Mouse (Mus musculus): Measurements from ENCODE around the gene F13a1.

F13a1 gene

GRCm38 (mm10) chr13:37050126-37050525 lies at the start of gene F13a1:
Gene F13a1, minus strand, starts transcription at chr13:37050244.
- no peak for DNase-seq

- DNase-seq, result no peak
Measured at GRCm38 (mm10) chr13:37091620-37092019, 41.6 kb upstream of the F13a1 start.

- DNase-seq, result no peak
Measured at GRCm38 (mm10) chr13:37089104-37089503, 39.1 kb upstream of the F13a1 start.

- no peak for DNase-seq
Measured at GRCm38 (mm10) chr13:37081506-37082241, 31.6 kb upstream of the F13a1 start.

GRCm38 (mm10) chr13:37071390-37071789 lies 21.3 kb upstream of the F13a1 start:
- DNase-seq, result no peak

- no peak for DNase-seq
Measured at GRCm38 (mm10) chr13:37070824-37071223, 20.8 kb upstream of the F13a1 start.

GRCm38 (mm10) chr13:37060810-37061209 lies 10.8 kb upstream of the F13a1 start:
- no peak for DNase-seq

GRCm38 (mm10) chr13:37056662-37057061 lies 6.6 kb upstream of the F13a1 start:
- no peak for DNase-seq

GRCm38 (mm10) chr13:37049631-37050030 lies 413 bp downstream of the F13a1 start:
- DNase-seq, result no peak

GRCm38 (mm10) chr13:37049018-37049417 lies 1.0 kb downstream of the F13a1 start:
- no peak for DNase-seq

GRCm38 (mm10) chr13:37045005-37045404 lies 5.0 kb downstream of the F13a1 start:
- no peak for DNase-seq

- DNase-seq, result no peak
Measured at GRCm38 (mm10) chr13:37034745-37035144, 15.3 kb downstream of the F13a1 start.

- DNase-seq, result no peak
Measured at GRCm38 (mm10) chr13:37025996-37026579, 24.0 kb downstream of the F13a1 start.

GRCm38 (mm10) chr13:37021575-37021974 lies 28.5 kb downstream of the F13a1 start:
- DNase-seq, result no peak

GRCm38 (mm10) chr13:37010771-37011170 lies 39.3 kb downstream of the F13a1 start:
- no peak for DNase-seq

- DNase-seq, result no peak
Measured at GRCm38 (mm10) chr13:37006224-37006623, 43.8 kb downstream of the F13a1 start.

- DNase-seq, result no peak
Measured at GRCm38 (mm10) chr13:36999210-36999705, 50.8 kb downstream of the F13a1 start.

- no peak for DNase-seq
Measured at GRCm38 (mm10) chr13:36993593-36993992, 56.5 kb downstream of the F13a1 start.

GRCm38 (mm10) chr13:36988392-36988791 lies 61.7 kb downstream of the F13a1 start:
- DNase-seq, result no peak

- no peak for DNase-seq
Measured at GRCm38 (mm10) chr13:36973016-36973415, 77.0 kb downstream of the F13a1 start.

GRCm38 (mm10) chr13:36972226-36972625 lies 77.8 kb downstream of the F13a1 start:
- DNase-seq, result no peak

GRCm38 (mm10) chr13:36962926-36963325 lies 87.1 kb downstream of the F13a1 start:
- DNase-seq, result no peak

- no peak for DNase-seq
Measured at GRCm38 (mm10) chr13:36958996-36959395, 91.0 kb downstream of the F13a1 start.

- DNase-seq, result no peak
Measured at GRCm38 (mm10) chr13:36954937-36955336, 95.1 kb downstream of the F13a1 start.

GRCm38 (mm10) chr13:36953676-36954075 lies 96.4 kb downstream of the F13a1 start:
- no peak for DNase-seq
